Mouse (Mus musculus) left cerebral cortex, postnatal 4 days (tissue): ENCODE measurements around the gene Plin2. TPM values are rescaled to one million over a fixed set of nuclear protein-coding genes. Genes with fewer than 3 reads are reported as not detected.

Source experiments
- DNase-seq: peaks from one replicate; pipeline ENCODE4 v3.0.0-alpha.2; 2022
- intact Hi-C: fragments of 180-260 bp; cut with DNase I; formaldehyde crosslinking; loops from one replicate; pipeline ENCODE4 v1.15.1; 2025
- total RNA-seq, 2 experiments: library from RNA; stranded (reverse); gene quantifications; 2 replicates each; pipeline ENCODE4 v1.2.3; 2021

Plin2 gene
- 10 to 100 TPM; 32.0 to 46.7 TPM for total RNA-seq

DNA sequence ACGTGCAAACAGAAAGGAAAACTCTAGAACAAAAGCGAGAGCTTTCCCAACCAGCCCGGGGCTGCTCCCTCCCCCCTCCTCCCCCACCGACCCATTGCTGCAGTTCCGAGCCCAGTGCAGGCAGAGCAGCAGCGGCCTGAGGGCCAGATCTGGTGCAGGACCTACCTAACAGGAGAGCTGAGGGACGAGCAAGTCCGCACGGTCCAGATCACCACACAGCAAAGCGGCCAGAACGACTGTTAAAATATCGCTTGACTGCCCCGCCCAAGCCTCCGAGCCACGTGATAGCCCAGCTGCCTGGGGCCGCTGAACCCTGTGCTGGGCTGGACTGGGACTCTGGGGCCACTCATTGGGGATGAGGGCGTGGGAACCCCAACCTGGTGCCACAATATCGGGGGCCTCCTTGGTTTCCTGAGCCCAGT is at the start of gene Plin2:
Plin2 (minus strand) TSS at position 281 of the 422 bp plus-strand sequence.
- peak; percentile 47 for DNase-seq
- intact Hi-C loops = no loop called here

DNA sequence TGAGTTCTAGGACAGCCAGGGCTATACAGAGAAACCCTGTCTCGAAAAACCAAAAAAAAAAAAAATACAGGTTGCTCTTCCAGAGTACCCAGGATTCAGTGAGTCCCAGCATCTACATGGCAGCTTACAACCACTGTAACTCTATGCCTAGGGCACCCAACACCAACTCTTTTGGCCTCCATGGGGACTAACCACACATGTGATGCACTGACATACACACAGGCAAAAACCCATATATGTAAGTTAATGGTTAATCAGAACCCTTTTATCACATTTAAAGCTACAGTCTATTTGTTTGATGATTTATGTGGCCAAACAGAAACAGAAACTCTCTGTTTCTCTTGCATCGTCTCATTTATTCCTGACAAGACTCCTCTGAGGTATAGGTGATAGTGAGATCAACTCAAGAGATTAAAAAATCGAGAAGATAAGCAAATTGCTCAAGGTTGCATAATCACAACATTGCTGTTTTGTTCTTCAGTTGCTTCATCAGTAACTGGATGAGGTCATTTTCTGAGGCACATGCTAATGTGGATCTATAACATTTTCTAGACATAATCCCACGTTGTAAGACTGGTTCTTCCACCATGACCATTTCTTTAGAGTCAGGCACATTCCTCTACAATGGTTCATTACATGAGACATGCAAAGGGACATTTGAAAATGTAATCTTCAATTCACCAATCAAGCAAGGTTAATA is 49.2 kb upstream of the Plin2 start:
- intact Hi-C loops = no loop called here
- no peak for DNase-seq

DNA sequence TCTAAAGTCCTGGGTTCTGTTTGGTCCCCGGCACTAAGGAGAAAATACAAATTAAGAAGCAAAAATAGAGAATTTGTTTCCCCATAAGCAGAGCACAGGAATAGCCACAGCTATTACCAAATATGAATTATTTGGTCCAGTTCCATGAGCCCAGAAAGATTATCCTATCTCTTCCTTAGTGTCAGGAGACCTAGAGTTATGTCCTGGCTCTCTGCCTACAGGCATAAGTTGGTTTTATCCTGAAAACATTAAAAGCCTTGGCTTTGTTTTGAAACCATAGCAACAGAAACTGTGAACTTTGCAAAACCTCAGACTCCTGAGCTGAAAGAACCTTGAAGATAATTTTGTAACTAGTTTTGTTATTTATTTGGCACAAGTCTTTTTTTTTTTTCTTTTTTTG is 47.3 kb upstream of the Plin2 start:
- intact Hi-C loops = no loop called here
- no peak for DNase-seq

DNA sequence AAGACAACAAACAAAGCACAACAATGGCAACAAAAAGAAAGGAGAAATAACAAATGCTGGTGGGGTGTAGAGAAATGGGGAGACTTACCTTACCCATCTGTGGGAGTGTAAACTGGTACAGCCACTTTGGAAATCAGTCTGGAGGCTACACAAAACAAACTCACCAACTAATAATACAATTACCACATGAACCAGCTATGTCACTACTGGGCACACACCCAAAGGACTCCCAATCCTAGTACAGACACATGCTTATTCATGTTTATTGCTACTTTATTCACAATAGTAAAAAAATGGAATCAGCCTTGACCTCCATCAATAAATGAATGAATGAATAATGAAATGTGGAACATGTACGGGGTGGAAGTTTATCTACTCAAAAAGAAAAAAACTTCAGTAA is 45.5 kb upstream of the Plin2 start:
- DNase-seq = no peak
- intact Hi-C loops = no loop called here

DNA sequence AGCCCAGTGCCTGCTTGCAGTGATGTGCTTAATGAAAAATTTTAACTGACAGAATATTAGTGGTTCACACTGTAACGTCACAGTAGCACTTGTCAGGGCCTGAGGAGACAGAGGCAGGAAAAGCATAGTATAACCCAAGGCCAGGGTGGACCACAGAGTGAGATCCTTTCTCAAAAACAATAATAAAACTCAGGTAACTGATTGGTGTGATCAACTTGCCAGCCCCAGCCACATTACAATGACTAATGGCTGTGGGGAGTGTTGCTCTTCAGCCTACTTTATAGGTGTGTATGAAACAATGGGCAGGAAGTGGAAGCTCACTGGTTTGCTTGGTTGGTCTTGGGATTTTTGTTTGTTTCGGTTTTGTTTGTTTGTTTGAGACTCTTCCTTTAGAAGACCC is 43.7 kb upstream of the Plin2 start:
- intact Hi-C loops = no loop called here
- DNase-seq = no peak

DNA sequence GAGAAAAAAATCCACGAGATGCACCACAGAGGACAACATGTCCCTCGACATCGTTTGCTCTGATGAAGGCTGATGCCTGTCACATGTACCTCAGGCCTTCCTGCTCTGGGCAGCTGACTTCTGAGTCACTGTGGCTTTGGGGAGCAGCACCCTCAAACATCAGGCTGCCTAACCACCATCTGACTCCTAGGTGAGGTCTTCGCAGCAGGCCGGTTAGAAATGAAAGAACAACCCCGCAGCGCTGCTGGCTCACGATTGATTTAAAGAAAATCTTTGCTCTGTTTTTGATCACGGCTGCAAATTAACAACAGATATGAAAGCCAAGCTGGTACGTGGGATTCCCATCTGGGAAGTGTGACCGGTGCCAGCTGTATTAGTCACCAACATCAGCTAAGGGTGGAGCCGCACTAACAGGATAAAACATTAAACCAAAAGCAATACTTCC is 42.9 kb upstream of the Plin2 start:
- no peak for DNase-seq
- intact Hi-C loops = no loop called here

DNA sequence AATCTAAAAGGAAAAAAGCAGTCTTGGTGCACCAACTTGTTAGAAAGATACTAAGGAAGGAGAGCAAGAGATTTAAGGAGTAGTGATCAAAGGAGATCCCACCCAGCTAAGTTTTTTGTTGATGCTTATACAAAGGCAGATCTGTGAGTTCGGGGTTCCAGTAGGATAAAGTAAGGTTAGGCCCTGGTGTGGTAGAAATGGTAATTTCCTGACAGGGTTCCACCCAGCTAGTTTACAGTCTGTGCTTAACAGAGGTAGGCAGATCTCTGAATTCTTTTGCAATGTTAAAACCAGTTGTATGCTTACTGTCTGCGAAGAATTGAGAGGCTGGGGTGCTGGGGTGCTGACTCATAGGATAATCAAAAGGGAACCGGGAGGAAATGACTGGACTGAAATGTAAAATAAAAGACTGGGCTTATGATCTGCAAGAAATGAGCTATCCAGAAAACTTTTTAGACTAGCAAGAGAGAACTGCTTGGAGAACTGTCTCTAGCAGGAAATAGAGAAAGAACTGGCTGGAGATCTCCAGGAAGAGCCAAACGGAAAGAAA is 40.9 kb upstream of the Plin2 start:
- DNase-seq = no peak
- intact Hi-C loops = no loop called here

DNA sequence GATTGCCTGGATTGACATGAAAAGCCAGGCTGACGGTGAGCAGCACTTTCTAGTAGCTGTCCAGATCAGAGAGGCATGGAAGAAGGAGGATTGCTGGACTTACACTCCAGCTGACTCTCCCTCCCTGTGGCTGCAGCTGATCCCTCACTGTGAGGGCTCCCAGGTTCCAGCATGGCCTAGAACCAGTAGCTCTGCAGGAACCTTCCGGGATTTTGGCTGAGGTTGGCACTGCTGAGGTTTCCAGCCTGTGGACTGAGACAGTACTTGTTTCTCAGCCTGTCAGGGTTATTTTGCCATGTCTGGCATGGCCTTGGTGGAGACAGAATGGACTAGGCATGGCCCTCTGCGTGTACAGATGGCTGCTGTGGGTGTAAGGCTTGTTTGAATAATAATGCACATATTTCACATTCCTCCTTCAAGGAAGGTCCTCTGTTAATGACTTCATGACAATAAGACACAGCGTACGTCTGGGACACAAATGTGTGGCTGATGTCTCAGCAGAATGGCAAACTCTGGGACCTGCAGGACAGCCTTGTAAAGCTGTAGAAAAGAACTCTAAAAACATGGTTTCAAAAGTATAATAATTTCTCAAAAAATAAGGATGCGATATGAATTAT is 40.3 kb upstream of the Plin2 start:
- intact Hi-C loops = no loop called here
- peak; percentile 52 for DNase-seq

DNA sequence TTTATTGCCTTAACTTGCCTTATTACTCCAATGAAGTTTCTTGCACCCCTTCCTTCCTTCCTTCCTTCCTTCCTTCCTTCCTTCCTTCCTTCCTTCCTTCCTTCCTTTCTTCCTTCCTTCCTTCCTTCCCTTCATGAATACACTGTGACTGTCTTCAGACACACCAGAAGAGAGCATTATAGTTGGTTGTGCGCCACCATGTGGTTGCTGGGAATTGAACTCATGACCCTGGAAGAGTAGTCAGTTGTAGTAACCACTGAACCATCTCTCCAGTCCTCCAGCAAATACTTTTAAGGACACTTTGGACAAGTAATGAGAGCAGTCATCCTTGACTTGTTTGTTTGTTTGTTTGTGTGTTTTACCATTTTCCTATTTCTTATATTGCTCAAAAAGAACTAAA is 38.9 kb upstream of the Plin2 start:
- intact Hi-C loops = no loop called here
- DNase-seq = no peak

DNA sequence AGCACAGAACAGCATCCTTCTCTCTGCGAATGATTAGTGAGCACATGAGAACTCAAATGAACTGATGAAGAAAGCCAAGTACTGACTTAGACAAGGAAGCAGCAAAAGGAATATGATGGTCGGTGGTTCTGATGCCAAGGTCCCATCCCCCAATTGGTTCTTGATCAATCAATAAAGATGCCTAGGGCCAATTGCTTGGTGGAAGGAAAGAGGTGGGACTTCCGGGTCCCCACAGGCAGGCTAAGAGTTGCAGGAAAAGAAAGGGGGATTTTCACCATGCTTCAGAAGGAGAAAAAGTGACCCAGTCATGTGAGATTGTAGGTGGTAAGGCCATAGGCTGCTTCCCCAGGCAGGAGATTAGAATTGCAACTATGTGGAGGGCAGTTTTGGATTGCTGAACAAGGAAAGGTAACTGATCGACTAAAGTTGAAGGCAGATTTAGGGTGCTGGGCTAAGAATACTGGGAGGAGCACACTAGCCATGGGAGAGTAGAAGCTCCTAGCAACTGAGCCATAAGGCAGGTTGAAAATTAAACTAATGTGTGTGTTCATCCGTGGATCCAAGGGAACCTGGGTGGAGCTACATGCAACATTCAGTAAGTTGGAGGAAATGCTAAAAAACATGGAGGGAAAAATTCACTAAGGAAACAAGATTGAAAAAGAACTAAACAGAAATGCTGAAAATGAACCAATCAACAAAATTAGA is 29.5 kb upstream of the Plin2 start:
- intact Hi-C loops = loop anchor here (10.0 kb wide), 1 partner anchor 125 kb away; the partner anchor contains the start of gene Rraga

DNA sequence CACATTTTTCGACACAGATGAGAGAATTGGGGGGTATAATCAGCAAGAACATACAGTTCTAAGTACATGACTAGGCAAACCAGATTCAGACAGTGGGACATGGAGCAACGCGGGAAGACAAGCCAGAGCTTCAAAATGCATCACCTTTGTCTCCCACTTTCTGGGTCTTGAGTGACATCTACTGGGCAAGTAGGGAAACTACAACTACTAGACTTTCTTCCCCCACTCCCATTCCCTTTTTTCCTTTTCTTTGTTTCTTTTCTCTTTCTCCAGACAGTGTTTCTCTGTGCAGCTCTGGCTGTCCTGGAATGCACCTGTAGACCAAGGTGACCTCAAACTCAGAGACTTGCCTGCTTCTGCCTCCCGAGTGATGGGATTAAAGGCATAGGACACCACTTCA is 27.0 kb upstream of the Plin2 start:
- intact Hi-C loops = loop anchor here (10.0 kb wide), 1 partner anchor 122 kb away; the partner anchor contains the start of gene Rraga
- DNase-seq = peak; percentile 32

More for the DNA sequence above, 29.5 kb upstream of the Plin2 start:
- DNase-seq = no peak

DNA sequence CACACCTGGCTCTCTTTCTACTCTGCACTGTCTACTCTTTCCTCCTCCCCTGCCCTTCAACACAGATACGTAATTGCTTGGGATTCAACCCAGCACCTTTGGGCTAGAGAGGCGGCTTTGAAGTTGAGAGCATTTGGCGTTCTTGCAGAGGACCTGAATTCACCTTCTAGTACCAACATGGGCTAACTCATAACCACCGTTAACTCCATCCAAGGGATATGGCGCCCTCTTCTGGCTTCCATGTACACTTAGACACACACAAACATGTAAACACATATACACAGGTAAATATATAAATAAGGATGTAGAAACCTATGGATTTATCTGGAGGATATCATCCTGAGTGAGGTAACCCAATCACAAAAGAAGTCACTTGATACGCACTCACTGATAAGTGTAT is 25.2 kb upstream of the Plin2 start:
- DNase-seq = peak; percentile 41
- intact Hi-C loops = loop anchor here (10.0 kb wide), 1 partner anchor 120 kb away; the partner anchor contains the start of gene Rraga

DNA sequence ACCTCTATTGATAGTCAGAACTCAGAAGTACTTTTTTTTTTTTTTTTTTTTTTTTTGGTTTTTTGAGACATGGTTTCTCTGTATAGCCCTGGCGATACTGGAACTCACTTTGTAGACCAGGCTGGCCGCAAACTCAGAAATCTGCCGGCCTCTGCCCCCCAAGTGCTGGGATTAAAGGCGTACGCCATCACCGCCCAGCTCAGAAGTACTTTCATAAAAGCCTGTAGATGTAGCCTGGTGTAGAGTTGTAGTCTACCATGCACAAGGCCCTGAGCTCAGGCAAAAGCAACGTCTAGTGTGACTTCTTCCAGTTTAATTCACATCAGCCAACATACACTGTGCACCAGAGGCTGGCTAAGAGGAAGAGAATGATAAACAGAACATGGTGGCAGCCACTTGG is 23.1 kb upstream of the Plin2 start:
- intact Hi-C loops = loop anchor here (10.0 kb wide), 1 partner anchor 118 kb away; the partner anchor contains the start of gene Rraga

DNA sequence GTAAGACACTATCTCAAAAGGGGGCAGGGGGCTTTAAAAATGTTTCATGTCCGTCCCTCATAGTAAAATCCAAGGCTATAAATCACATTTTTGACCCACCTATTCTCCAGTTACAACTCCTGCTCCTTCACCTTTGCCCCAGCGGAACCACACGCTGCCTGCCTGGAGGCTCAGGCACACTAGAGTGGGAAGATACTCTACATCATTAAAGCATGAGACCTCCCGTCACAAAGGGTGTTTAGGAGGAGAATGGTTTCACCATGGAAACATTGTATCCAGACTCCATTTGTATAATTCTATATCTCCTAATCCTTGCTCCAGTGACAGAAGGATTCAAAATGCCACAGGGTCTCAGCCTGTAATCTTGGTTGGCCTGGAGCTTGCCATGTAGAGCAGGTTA is 21.4 kb upstream of the Plin2 start:
- intact Hi-C loops = loop anchor here (10.0 kb wide), 1 partner anchor 116 kb away; the partner anchor contains the start of gene Rraga

More for the DNA sequence above, 23.1 kb upstream of the Plin2 start:
- no peak for DNase-seq

DNA sequence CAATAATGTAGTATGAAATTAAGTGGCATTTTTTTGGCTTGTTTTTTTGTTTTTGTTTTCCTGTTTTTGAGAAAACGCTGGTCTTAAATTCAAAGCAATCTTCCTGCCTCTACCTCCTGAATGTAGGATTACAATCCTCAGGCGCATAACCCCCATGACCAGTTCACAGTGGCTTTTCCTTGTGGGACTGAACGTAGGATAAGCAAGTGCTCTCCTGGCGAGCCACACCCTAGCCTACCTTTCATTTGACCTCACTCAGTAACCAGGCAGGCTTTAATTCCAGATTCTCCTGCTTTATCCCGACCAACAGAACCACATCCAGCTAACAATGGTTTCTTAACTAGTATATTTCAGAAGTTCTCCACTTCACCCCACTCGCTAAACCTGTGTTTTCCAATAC is 20.9 kb upstream of the Plin2 start:
- intact Hi-C loops = loop anchor here (10.0 kb wide), 1 partner anchor 116 kb away; the partner anchor contains the start of gene Rraga
- DNase-seq = no peak

More for the DNA sequence above, 21.4 kb upstream of the Plin2 start:
- no peak for DNase-seq

DNA sequence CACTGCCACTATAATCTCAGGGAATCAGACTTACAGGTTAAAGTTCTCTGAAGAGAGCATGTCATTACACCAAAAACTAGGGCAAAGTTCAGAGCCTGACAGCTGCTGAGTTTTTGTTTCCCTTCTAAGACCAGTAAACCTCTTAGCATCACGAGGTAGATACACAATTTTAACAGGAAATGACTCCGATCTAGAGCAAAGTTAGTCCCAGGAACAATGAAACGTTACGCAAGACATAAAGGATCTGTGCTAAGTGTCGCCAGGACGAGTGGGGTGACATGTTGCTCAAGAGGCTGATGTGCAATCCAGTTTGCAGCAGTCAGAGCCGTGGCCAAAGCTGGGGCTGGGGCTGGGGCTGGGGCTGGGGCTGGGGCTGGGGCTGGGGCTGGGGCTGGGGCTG is 20.3 kb upstream of the Plin2 start:
- no peak for DNase-seq
- intact Hi-C loops = loop anchor here (10.0 kb wide), 1 partner anchor 115 kb away; the partner anchor contains the start of gene Rraga

DNA sequence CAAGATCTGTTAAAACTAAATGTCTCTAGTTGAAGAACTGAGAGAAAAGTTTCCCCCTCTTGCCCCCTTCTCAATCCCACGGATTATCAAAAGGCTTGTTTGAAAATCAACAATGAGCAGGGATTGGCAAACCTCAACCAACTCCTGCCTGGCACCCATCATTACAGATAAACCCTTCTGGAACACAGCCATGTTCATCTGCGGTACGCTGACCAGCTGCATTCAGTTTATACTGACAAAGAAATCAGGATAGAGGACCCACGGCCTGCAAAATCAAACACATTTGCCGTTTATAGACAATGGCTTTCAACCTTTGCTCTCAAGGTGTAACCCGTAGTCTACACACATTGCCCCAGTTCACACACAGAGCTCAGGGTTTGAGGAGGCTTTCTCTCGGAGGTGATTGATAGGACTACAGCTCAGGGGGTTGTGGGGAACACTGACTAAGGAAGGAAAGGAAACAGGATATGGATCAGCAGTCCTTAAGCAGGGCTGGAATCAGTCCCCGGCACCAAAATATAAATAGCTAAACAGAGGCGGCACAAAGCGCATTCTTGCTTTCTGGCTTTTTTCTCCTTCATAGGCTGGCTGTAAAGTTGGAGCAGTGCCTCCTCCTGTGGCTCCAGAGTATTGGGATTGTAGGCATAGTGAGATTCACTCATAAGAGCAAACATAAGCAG is 19.3 kb upstream of the Plin2 start:
- intact Hi-C loops = no loop called here

DNA sequence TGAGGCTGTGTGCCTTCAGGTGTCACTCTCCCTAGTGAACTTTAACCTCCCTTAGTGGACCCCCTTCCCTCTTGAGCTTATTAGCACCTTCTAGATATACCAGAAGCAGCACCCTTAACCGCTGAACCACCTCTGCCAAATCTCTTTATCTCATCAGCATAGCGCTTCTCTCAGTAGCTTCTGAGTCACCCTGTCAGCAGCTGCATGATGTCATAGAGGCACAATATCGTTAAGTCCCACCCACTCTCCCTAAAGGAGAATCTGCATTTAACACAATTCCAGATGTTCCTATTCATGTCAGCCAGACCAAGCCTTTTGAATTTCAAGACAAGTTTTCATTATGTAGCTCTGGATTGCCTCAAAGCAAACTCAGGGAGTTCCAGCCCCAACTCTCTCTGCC is 16.7 kb upstream of the Plin2 start:
- intact Hi-C loops = no loop called here
- DNase-seq = no peak

More for the DNA sequence above, 19.3 kb upstream of the Plin2 start:
- DNase-seq = no peak

DNA sequence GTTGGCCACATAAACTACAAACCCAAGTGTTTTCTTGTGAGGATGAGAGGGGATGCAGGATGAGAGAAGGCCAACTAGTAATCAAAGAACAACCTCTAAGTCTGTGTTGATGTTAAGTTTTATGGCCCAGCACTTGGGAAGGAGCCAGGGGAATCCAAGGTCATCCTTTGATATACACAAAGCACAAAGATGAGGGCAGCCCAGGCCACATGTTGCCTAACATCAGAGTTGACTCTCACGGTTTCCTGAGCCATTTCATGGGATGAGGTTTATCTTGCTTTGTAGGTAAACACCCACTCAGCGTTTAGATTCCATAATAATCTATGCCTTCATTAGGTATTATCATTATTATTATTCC is 16.1 kb upstream of the Plin2 start:
- intact Hi-C loops = no loop called here
- no peak for DNase-seq

DNA sequence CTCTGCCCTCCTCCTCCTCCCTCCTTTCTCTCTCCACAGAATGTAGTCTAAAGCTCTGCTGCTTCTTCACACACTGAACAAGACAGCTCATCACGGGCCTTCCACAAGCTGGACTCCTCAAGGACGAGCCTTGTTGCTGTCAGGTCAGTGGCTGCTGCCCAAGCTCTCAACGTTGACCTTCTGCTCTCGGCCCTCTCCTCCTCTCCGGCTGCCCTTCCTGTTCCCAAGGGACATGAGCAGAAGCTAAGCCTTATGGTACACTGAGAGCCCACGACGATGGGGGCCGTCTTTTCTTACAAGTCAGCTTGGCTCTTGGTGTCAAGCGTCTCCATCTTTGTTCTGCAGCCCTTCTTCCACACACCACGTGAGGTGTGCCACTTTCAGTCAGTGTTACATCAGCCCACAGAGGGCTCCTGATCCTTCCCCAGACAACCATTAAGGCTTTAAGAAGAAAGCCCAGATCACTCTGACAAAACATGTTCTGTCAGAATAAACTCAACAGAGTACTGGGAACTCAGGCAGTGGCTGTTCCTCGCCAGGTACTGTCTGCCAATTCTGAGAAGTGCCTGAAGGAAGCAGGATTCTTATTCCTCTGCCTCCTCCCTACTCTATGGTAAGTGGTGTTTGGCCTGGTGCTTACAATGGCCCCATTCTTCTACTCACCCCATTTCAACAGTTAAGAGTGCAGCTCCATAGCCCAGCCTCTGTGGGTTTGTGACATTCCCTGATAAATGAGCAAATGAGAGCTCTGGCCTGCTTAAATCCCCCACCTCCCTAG is 15.6 kb upstream of the Plin2 start:
- DNase-seq = no peak
- intact Hi-C loops = no loop called here
